Mouse (Mus musculus) G1E (cell line): Measurements from ENCODE around the gene Odf2.

Experiments
- GATA1 ChIP-seq: IDR thresholded peaks from 2 replicates; pipeline ENCODE4 v1.6.1; 2012; ENCODE audit warnings: borderline replicate concordance, low read length, inconsistent platforms, mixed read lengths
- POLR2AphosphoS5 ChIP-seq: IDR thresholded peaks from 2 replicates; pipeline ENCODE4 v1.6.1; 2012; ENCODE audit warnings: low read depth, low read length, inconsistent platforms; ENCODE audit not compliant: insufficient replicate concordance

GRCm38 (mm10) chr2:29891773-29892172, 2.8 kb downstream of the Odf2 start:
- TF ChIP-seq POLR2AphosphoS5 (no peak), GATA1 (no peak)
